Mouse (Mus musculus): ENCODE data around the gene Tshr.

Tshr gene

DNA sequence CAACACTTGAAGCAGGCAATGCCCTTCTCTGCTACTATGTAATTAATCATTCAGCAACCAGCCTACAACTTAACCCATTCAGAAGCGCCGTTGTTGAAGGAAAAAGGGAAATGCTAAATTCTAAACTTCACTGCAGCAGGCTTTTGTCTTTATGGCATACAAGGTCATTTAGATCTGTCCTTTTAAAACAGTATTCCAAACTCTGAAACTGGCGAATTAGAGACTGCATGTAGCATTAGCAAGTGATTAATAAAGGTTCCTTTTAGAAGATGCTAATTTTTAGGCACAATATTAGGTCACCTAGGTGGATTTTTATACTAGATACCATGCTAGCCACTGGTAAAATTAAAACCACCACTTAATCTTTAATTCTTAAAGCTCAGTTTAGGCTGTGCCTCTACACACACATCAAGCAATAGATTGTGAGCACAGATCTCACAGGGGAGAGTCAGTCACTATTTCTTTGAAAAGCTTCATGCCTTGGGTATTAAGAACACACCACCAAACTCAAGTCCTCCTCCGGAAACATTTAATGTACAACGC lies 203.2 kb downstream of the Tshr start:
- no peak for DNase-seq (ENCODE audit: low spot score in 2 of 2)

DNA sequence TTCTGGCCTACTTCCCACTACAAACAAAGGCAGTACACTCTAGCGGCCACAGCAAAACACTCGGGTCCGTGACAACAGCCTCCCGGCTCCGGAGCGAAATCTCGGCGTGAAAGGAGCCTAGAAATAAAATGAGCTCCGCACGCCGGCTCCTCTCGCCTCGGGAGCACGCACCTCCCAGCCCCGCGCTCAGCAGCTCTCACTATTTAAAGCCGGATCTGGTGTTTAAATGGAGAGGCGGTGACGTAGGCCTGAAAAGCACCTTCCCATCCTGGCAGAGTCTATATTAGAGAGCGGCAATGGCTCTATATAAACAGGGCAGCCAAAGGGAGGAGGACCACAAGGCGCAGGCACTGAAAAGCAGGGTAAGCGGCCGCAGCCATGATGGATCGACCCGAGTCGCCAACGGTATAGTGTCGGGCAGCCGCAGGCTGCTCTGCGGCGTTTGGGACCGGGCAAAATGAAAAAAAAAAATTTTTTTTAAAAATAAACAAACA lies 203.9 kb downstream of the Tshr start:
- DNase-seq (ENCODE audit: low spot score in 2 of 2) = peak; percentile 95 to 96

DNA sequence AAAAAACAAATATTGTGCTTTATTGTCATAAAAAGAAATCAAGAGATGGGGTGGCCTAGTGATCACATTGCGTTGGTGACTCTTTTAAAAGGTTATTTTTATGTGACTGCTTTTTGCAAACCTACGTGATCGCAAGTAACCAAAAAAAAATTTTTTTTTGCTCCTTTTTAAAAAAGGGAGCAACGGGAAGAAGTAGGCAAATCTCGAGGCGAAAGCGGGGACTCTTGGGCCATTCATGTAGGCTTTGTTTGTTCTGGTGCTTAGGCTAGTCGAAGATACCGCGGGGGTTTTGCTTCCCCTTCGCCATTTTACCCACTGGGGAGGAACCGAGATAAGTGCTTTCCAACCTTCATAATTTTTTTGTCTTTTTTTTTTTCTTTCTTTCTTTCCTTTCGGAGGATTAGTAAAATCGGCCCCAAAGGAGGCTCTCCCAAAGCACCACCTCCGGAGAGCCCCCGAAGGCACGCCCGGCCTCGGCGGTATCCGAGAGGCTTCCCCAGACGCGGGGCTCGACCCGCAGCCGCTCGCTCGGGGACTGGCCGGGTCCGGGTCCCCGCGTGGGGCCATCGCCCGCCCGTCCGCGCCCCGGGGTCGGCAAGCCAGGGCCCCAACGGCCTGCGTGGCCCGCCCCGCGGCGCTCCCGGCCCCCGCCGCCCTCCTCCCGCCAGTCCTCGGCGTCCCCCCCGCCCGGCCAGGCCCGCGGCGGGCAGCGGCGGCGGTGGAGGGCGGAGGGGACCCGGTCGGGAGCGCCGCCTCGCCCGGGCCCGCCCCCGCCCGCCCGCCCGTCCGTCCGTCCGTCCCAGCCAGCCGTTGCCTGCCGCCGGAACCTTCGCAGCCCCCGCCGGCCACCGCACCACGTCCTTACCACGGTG lies 204.5 kb downstream of the Tshr start:
- DNase-seq (ENCODE audit: low spot score in 2 of 2) = peak; percentile 44 to 51

DNA sequence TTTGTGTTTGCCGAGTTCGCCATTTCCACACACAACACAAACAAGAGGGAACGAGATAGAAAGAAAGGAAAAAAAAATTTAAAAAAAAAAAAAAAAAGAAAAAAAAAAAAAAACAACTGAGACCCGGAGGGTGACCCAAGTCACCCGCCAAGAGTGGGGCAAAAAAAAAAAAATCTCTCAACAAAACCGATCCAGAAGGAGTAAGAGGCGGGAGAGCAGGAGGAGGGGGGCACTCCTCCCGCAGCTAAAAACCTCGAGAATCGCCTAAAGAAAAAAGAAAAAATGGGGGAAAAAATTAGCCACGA lies 205.1 kb downstream of the Tshr start:
- DNase-seq (ENCODE audit: low spot score in 2 of 2) = no peak

GRCm38 (mm10) chr12:91589847-91590690 lies 205.7 kb downstream of the Tshr start, which contains the start of gene Gtf2a1:
Gene Gtf2a1 (minus strand): TSS chr12:91590487.
- peak; percentile 96 for DNase-seq (ENCODE audit: low spot score in 2 of 2)

- DNase-seq (ENCODE audit: low spot score in 2 of 2) = peak; percentile 37 to 44
Observed at GRCm38 (mm10) chr12:91590716-91591115, 206.4 kb downstream of the Tshr start.

- DNase-seq (ENCODE audit: low spot score in 2 of 2) = no peak
Observed at GRCm38 (mm10) chr12:91591191-91591590, 206.8 kb downstream of the Tshr start.

DNA sequence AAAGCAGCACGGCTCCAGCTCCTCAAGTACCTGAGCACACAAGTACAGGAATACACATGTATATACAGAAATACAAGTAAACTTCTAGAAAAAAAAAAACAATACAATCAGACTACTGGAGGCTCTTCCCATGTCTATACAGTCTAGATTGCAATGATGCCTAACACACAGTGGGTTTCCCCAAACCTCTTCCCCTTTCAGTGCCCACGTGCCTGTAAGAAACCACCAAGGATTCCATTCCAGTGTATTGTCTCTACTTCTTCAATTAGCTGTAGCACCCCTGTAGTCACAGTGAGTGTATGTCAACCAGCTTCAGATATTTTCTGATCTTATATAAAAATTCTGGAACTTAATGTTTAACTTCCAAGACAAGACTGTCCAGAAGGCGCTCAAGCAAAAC lies 207.8 kb downstream of the Tshr start:
- no peak for DNase-seq (ENCODE audit: low spot score in 2 of 2)

Measured in heart, adult 9 months (tissue).